Mouse (Mus musculus) limb, embryonic 15.5 days (tissue): ENCODE measurements at regions not wholly inside any gene's neighbourhood (a gene's known extent, or its start where the extent isn't known, plus 50 kb on each side); places are given as distances from the start of the nearest gene placed in this dataset.

Source experiments
- ATAC-seq: fragments of 200-750 bp; cut with Nextera tagmentation; 2 replicates; pipeline ENCODE4 v1.8.0; 2017; ENCODE audit warnings: low read depth, moderate TSS enrichment; ENCODE audit not compliant: insufficient number of reproducible peaks, low FRiP score, low TSS enrichment
- H3K27ac ChIP-seq: fragments of 300-500 bp; sonication (generic); 2 replicates; pipeline ENCODE4 v1.5.1; 2015; ENCODE audit warnings: moderate library complexity, mild to moderate bottlenecking, inconsistent platforms
- H3K27me3 ChIP-seq: fragments of 300-500 bp; sonication (generic); 2 replicates; pipeline ENCODE4 v1.6.1; 2015; ENCODE audit warnings: inconsistent platforms
- H3K36me3 ChIP-seq: fragments of 300-500 bp; sonication (generic); 2 replicates; pipeline ENCODE4 v1.6.1; 2015; ENCODE audit warnings: inconsistent platforms
- H3K4me1 ChIP-seq: fragments of 300-500 bp; sonication (generic); 2 replicates; pipeline ENCODE4 v1.6.1; 2015; ENCODE audit warnings: inconsistent platforms
- H3K4me2 ChIP-seq: fragments of 300-500 bp; sonication (generic); 2 replicates; pipeline ENCODE4 v1.6.1; 2015; ENCODE audit warnings: mild to moderate bottlenecking, inconsistent platforms
- H3K4me3 ChIP-seq: fragments of 300-500 bp; sonication (generic); 2 replicates; pipeline ENCODE4 v1.5.1; 2015; ENCODE audit warnings: mild to moderate bottlenecking, inconsistent platforms
- H3K9ac ChIP-seq: fragments of 300-500 bp; sonication (generic); 2 replicates; pipeline ENCODE4 v1.6.1; 2015; ENCODE audit warnings: inconsistent platforms
- H3K9me3 ChIP-seq: fragments of 300-500 bp; sonication (generic); 2 replicates; pipeline ENCODE4 v1.6.1; 2016; ENCODE audit warnings: inconsistent platforms
- WGBS: fragments of 180-500 bp; shearing (Covaris S2); methylation state at CpG from one replicate; pipeline ENCODE4 v1.1.7; 2015; 5-methylcytosine and 5-hydroxymethylcytosine counted together

GRCm38 (mm10) chr8:109373977-109374376, 119.8 kb upstream of the Pmfbp1 start:
- Histone ChIP-seq H3K36me3 (no peaks in the 10 kb centered on the region), H3K4me1 (no peaks in the 10 kb centered on the region), H3K4me3 (no peak overlapping the region), H3K9me3 (no peaks in the 10 kb centered on the region), H3K27me3 (no peaks in the 10 kb centered on the region), H3K27ac (no peak overlapping the region), H3K4me2 (no peak overlapping the region), H3K9ac (no peak overlapping the region)
- 79% methylated on average over 2 of the region's 2 CpGs for WGBS
- no peak for ATAC-seq

GRCm38 (mm10) chr8:109384881-109385280, 108.9 kb upstream of the Pmfbp1 start:
- Histone ChIP-seq H3K4me1 (no peaks in the 10 kb centered on the region), H3K27me3 (no peaks in the 10 kb centered on the region), H3K9ac (no peak overlapping the region), H3K9me3 (no peaks in the 10 kb centered on the region), H3K4me2 (no peak overlapping the region), H3K4me3 (no peak overlapping the region), H3K36me3 (no peaks in the 10 kb centered on the region), H3K27ac (no peak overlapping the region)
- 94% methylated on average over 3 of the region's 3 CpGs for WGBS
- ATAC-seq: no peak

- no peak overlapping the region for H3K9ac ChIP-seq
Observed at GRCm38 (mm10) chr8:109395133-109395855, 98.5 kb upstream of the Pmfbp1 start.

GRCm38 (mm10) chr8:109399616-109400015, 94.2 kb upstream of the Pmfbp1 start:
- ATAC-seq: no peak
- whole genome bisulfite sequencing: 59% methylated on average over 11 of the region's 11 CpGs
- Histone ChIP-seq H3K27me3 (no peaks in the 10 kb centered on the region), H3K4me3 (no peak overlapping the region), H3K4me1 (no peaks in the 10 kb centered on the region), H3K36me3 (no peaks in the 10 kb centered on the region), H3K9me3 (no peaks in the 10 kb centered on the region), H3K9ac (no peak overlapping the region), H3K4me2 (no peak overlapping the region), H3K27ac (no peak overlapping the region)

More at GRCm38 (mm10) chr8:109395133-109395855, 98.5 kb upstream of the Pmfbp1 start:
- Histone ChIP-seq H3K36me3 (no peaks in the 10 kb centered on the region), H3K4me2 (no peak overlapping the region), H3K4me3 (no peak overlapping the region), H3K9me3 (no peaks in the 10 kb centered on the region), H3K4me1 (no peaks in the 10 kb centered on the region), H3K27me3 (no peaks in the 10 kb centered on the region), H3K27ac (no peak overlapping the region)
- WGBS: 77% methylated on average over 6 of the region's 6 CpGs
- no peak for ATAC-seq

GRCm38 (mm10) chr8:109400192-109400591, 93.6 kb upstream of the Pmfbp1 start:
- no peak overlapping the region for H3K9ac ChIP-seq
- no peaks in the 10 kb centered on the region for H3K4me1 ChIP-seq
- no peaks in the 10 kb centered on the region for H3K9me3 ChIP-seq
- no peak overlapping the region for H3K4me2 ChIP-seq
- H3K27ac ChIP-seq: no peak overlapping the region
- H3K4me3 ChIP-seq: no peak overlapping the region
- 82% methylated on average over 5 of the region's 5 CpGs for WGBS
- no peak for ATAC-seq
- no peaks in the 10 kb centered on the region for H3K27me3 ChIP-seq
- H3K36me3 ChIP-seq: no peaks in the 10 kb centered on the region

GRCm38 (mm10) chr8:109407913-109408312, 85.9 kb upstream of the Pmfbp1 start:
- Histone ChIP-seq H3K36me3 (no peaks in the 10 kb centered on the region), H3K27ac (no peak overlapping the region), H3K4me3 (no peak overlapping the region), H3K27me3 (no peaks in the 10 kb centered on the region), H3K4me2 (no peak overlapping the region), H3K4me1 (no peaks in the 10 kb centered on the region), H3K9me3 (no peaks in the 10 kb centered on the region), H3K9ac (no peak overlapping the region)
- ATAC-seq: no peak
- 66% methylated on average over 5 of the region's 5 CpGs for WGBS

GRCm38 (mm10) chr8:109410531-109410930, 83.3 kb upstream of the Pmfbp1 start:
- Histone ChIP-seq H3K36me3 (no peaks in the 10 kb centered on the region), H3K9me3 (no peaks in the 10 kb centered on the region), H3K4me1 (no peaks in the 10 kb centered on the region), H3K27ac (no peak overlapping the region), H3K4me2 (no peak overlapping the region), H3K4me3 (no peak overlapping the region), H3K9ac (no peak overlapping the region), H3K27me3 (no peaks in the 10 kb centered on the region)
- no peak for ATAC-seq
- 75% methylated on average over 6 of the region's 6 CpGs for WGBS

- no peaks in the 10 kb centered on the region for H3K27me3 ChIP-seq
- no peak overlapping the region for H3K4me2 ChIP-seq
- no peak overlapping the region for H3K9ac ChIP-seq
- no peak for ATAC-seq
- H3K9me3 ChIP-seq: no peaks in the 10 kb centered on the region
- H3K4me3 ChIP-seq: no peak overlapping the region
- WGBS: 82% methylated on average over 5 of the region's 5 CpGs
- no peak overlapping the region for H3K27ac ChIP-seq
- H3K4me1 ChIP-seq: peaks cover 4% of the 10 kb centered on the region
- H3K36me3 ChIP-seq: no peaks in the 10 kb centered on the region
Observed at GRCm38 (mm10) chr8:109413386-109413785, 80.4 kb upstream of the Pmfbp1 start.

GRCm38 (mm10) chr8:109415315-109415714, 78.5 kb upstream of the Pmfbp1 start:
- 63% methylated on average over 4 of the region's 4 CpGs for WGBS
- H3K9me3 ChIP-seq: no peaks in the 10 kb centered on the region
- H3K4me1 ChIP-seq: peaks cover 4% of the 10 kb centered on the region
- no peaks in the 10 kb centered on the region for H3K36me3 ChIP-seq
- no peak overlapping the region for H3K4me3 ChIP-seq
- ATAC-seq: no peak
- no peak overlapping the region for H3K4me2 ChIP-seq
- H3K27ac ChIP-seq: no peak overlapping the region
- no peak overlapping the region for H3K9ac ChIP-seq
- no peaks in the 10 kb centered on the region for H3K27me3 ChIP-seq

- no peak overlapping the region for H3K9ac ChIP-seq
- no peak for ATAC-seq
Observed at GRCm38 (mm10) chr8:109415906-109416305, 77.9 kb upstream of the Pmfbp1 start.

GRCm38 (mm10) chr8:109416327-109417100, 77.3 kb upstream of the Pmfbp1 start:
- WGBS: 65% methylated on average over 17 of the region's 17 CpGs
- peaks cover 4% of the 10 kb centered on the region for H3K4me1 ChIP-seq
- no peak overlapping the region for H3K9ac ChIP-seq
- H3K9me3 ChIP-seq: no peaks in the 10 kb centered on the region
- no peak for ATAC-seq
- H3K27ac ChIP-seq: no peak overlapping the region
- H3K4me3 ChIP-seq: no peak overlapping the region
- no peaks in the 10 kb centered on the region for H3K36me3 ChIP-seq
- no peak overlapping the region for H3K4me2 ChIP-seq
- no peaks in the 10 kb centered on the region for H3K27me3 ChIP-seq

More at GRCm38 (mm10) chr8:109415906-109416305, 77.9 kb upstream of the Pmfbp1 start:
- Histone ChIP-seq H3K27me3 (no peaks in the 10 kb centered on the region), H3K4me3 (no peak overlapping the region), H3K4me2 (no peak overlapping the region), H3K9me3 (no peaks in the 10 kb centered on the region), H3K36me3 (no peaks in the 10 kb centered on the region), H3K27ac (no peak overlapping the region), H3K4me1 (peaks cover 4% of the 10 kb centered on the region)
- 64% methylated on average over 11 of the region's 11 CpGs for WGBS

GRCm38 (mm10) chr8:109417222-109417621, 76.6 kb upstream of the Pmfbp1 start:
- no peaks in the 10 kb centered on the region for H3K27me3 ChIP-seq
- 43% methylated on average over 5 of the region's 5 CpGs for WGBS
- no peak for ATAC-seq
- H3K9me3 ChIP-seq: no peaks in the 10 kb centered on the region
- H3K27ac ChIP-seq: no peak overlapping the region
- H3K36me3 ChIP-seq: no peaks in the 10 kb centered on the region
- H3K4me3 ChIP-seq: no peak overlapping the region
- no peak overlapping the region for H3K9ac ChIP-seq
- peaks cover 4% of the 10 kb centered on the region for H3K4me1 ChIP-seq
- H3K4me2 ChIP-seq: no peak overlapping the region
